Mouse (Mus musculus): ENCODE measurements around the gene Ghrhr.
A peak's percentile ranks its signal among the peaks of the same experiment; 100 is the strongest.

Ghrhr gene

DNA sequence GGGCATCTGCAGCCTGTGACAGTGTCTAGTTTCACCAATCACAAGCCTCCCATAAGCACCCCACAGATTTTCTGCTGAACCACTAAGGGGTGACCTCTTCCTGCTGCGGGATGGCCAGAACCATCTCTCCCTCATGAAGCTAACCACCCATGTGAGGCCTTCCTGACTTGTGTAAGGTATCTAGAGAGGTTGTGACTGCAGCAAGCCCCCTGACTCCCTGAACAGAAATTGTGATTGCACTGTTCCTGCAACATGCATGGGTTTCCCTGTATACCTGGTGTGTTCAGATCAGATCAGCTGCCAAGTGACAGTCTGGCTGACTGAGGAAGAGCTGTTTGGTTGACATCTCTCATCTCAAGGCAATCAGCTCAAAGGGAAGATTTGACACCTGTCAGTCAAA lies 13.4 kb upstream of the Ghrhr start:
- DNase-seq (ENCODE audit: low read depth, low spot score) = no peak
- Histone ChIP-seq H3K36me3 (ENCODE audit: control insufficient read depth, insufficient read depth, low read length, poor library complexity, severe bottlenecking) (no peaks in the 10 kb centered on the region), H3K27me3 (ENCODE audit: control insufficient read depth, insufficient read depth, low read length, poor library complexity, severe bottlenecking) (no peaks in the 10 kb centered on the region)

DNA sequence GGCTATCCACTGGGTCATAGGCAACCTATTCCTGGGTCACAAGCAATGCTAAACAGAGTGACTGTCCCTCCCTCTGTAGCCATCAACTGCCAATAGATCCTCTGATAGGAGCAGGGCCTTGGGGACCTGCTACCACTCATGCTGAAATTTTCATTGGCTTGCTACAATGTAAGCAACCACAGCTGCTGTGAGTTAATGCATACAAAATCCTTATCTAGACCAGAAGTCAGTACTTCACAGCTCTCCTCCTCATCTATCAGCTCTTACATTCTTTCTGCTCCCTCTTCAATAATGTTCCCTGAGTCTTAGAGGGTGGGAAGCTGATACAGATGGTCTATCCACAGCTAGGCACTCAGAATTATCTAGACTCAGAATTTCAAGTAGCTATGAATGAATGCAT lies 9.0 kb upstream of the Ghrhr start:
- DNase-seq (ENCODE audit: low read depth, low spot score) = no peak
- no peaks in the 10 kb centered on the region for H3K36me3 ChIP-seq (ENCODE audit: control insufficient read depth, insufficient read depth, low read length, poor library complexity, severe bottlenecking)
- no peaks in the 10 kb centered on the region for H3K27me3 ChIP-seq (ENCODE audit: control insufficient read depth, insufficient read depth, low read length, poor library complexity, severe bottlenecking)

- Histone ChIP-seq H3K36me3 (ENCODE audit: control insufficient read depth, insufficient read depth, low read length, poor library complexity, severe bottlenecking) (no peaks in the 10 kb centered on the region), H3K27me3 (ENCODE audit: control insufficient read depth, insufficient read depth, low read length, poor library complexity, severe bottlenecking) (no peaks in the 10 kb centered on the region)
- no peak for DNase-seq (ENCODE audit: low read depth, low spot score)
Observed at GRCm38 (mm10) chr6:55370831-55371230, 5.3 kb upstream of the Ghrhr start.

DNA sequence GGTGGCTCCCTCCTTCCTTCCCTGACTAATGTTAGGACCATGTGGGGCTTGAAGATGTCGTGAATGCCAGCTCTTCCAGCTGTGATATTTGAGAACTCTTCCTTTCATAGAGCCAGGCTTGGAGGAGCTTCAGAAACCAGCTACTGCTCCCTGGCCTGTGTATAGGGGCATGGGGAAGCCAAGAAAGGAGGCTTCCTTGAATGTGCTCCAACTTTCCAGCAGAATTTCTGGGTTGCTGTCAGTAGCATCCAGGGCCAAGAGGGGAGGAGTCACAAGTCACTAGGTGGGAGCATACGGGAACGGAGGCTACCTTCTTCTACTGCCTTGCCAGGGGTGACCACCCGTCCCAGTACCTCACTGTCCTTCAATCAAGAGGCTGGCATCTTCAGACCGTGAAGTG lies 416 bp downstream of the Ghrhr start:
- Histone ChIP-seq H3K27me3 (ENCODE audit: control insufficient read depth, insufficient read depth, low read length, poor library complexity, severe bottlenecking) (no peaks in the 10 kb centered on the region), H3K36me3 (ENCODE audit: control insufficient read depth, insufficient read depth, low read length, poor library complexity, severe bottlenecking) (no peaks in the 10 kb centered on the region)
- no peak for DNase-seq (ENCODE audit: low read depth, low spot score)

- no peaks in the 10 kb centered on the region for H3K36me3 ChIP-seq (ENCODE audit: control insufficient read depth, insufficient read depth, low read length, poor library complexity, severe bottlenecking)
- no peaks in the 10 kb centered on the region for H3K27me3 ChIP-seq (ENCODE audit: control insufficient read depth, insufficient read depth, low read length, poor library complexity, severe bottlenecking)
Observed at GRCm38 (mm10) chr6:55377461-55377860, 1.4 kb downstream of the Ghrhr start.

DNA sequence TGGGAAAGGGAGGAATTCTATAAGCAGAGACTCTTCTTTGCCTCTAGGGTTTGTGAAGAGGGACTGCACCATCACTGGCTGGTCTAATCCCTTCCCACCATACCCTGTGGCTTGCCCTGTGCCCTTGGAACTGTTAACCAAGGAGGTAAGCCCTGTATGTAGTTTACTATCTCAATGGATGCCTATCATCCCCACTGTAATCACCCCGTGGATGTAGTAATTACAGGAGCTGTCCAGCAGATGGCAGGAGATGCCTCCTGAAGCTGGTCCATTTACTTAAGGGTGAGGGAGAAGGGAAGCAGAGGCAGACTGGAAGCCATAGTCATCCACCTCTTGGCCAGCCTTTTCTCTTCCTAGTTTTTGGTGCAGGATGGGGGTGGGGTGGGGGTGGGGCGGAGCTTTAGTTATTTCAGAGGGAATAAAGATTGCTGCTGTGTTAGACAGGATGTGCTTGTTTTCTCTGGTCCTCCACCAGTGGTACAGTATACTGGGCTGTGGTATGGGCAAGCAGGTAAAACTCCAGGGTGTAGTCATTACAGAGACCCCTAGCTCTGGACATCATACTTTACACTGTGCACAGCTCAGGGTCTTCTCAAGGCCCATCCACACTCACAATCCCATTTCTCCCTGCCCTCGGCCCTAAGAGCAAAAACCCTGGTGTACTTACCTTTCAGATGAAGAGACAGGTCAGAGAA lies 3.7 kb downstream of the Ghrhr start:
- DNase-seq (ENCODE audit: low read depth, low spot score) = peak; percentile 12
- Histone ChIP-seq H3K27me3 (ENCODE audit: control insufficient read depth, insufficient read depth, low read length, poor library complexity, severe bottlenecking) (no peaks in the 10 kb centered on the region), H3K36me3 (ENCODE audit: control insufficient read depth, insufficient read depth, low read length, poor library complexity, severe bottlenecking) (no peaks in the 10 kb centered on the region)

More at GRCm38 (mm10) chr6:55377461-55377860, 1.4 kb downstream of the Ghrhr start:
- no peak for DNase-seq (ENCODE audit: low read depth, low spot score)

GRCm38 (mm10) chr6:55381966-55382365 lies 5.9 kb downstream of the Ghrhr start:
- no peak for DNase-seq (ENCODE audit: low read depth, low spot score)
- no peaks in the 10 kb centered on the region for H3K36me3 ChIP-seq (ENCODE audit: control insufficient read depth, insufficient read depth, low read length, poor library complexity, severe bottlenecking)
- H3K27me3 ChIP-seq (ENCODE audit: control insufficient read depth, insufficient read depth, low read length, poor library complexity, severe bottlenecking) = no peaks in the 10 kb centered on the region

DNA sequence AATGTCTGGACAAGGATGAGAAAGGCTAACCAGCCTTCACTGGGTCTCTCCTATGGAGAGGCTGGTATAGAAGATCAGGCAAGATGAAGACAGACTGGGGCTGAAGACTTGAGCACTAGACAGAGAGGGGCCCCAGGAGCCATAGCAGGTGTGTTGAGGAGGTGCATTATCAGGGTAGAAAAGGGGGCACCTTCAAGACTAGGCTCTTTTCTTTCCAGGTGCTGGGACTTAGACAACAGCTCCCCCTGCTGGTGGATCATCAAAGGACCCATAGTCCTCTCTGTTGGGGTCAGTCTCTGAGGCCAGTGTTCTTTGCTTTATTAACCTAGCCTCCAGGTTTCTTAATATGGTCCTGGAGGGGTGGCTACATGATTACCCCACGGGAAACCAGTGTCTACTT lies 7.8 kb downstream of the Ghrhr start:
- no peaks in the 10 kb centered on the region for H3K27me3 ChIP-seq (ENCODE audit: control insufficient read depth, insufficient read depth, low read length, poor library complexity, severe bottlenecking)
- H3K36me3 ChIP-seq (ENCODE audit: control insufficient read depth, insufficient read depth, low read length, poor library complexity, severe bottlenecking) = no peaks in the 10 kb centered on the region
- peak; percentile 45 for DNase-seq (ENCODE audit: low read depth, low spot score)

DNA sequence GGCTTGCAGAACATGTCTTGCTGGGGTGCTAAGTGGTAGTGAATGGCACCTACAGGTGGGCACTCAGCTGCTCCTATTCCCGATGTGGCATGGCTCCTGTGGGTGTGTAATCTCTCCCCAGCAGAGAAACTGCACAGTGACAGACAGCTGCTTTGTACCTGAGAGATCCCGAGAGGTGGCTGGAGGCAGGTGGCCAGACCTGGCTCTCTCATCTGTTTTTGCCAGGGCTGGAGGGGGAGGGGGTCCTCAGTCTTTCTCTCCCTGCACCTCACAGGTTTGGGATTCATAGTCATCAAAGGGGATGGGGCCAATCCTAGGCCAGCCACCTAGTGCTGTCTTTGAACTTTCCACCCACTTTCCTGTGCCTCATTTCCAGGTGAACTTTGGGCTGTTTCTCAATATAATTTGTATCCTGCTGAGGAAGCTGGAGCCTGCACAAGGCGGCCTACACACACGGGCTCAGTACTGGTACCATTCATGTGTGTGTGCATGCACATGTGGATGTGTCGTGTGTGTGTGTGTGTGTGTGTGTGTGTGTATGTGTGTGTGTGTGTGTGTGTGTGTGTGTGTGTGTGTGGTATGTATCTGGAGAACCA lies 8.4 kb downstream of the Ghrhr start:
- H3K27me3 ChIP-seq (ENCODE audit: control insufficient read depth, insufficient read depth, low read length, poor library complexity, severe bottlenecking) = no peaks in the 10 kb centered on the region
- no peak for DNase-seq (ENCODE audit: low read depth, low spot score)
- H3K36me3 ChIP-seq (ENCODE audit: control insufficient read depth, insufficient read depth, low read length, poor library complexity, severe bottlenecking) = no peaks in the 10 kb centered on the region

DNA sequence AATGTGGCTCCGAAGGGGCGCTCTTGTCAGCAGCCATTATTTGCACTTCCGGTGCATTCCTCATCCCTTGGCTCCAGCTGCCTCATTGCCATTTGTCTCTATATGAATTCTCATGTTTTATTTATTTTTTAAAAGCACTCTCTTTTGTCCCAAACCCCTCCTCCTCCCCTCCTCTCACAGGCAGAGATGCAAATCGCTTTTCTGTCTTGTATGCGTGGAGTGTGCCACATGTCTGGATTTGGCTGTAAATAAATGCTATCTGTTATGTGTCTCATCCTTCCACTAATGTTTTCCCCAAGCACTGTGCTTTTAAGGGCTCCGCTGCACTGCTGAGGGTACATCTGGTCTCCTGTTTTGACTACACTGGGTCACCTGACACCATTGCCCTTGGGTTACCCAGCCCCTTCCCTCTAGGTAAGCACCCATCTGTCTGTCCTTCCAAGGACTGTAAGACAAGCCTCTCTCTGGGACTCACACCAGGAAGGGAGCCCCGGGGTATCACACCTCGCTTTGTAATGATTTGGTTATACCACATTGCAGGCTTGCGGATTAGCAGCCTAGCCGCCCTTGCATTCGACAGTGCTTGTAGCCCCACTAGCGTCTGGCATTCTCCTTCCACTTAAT lies 12.6 kb downstream of the Ghrhr start:
- no peak for DNase-seq (ENCODE audit: low read depth, low spot score)
- H3K36me3 ChIP-seq (ENCODE audit: control insufficient read depth, insufficient read depth, low read length, poor library complexity, severe bottlenecking) = no peaks in the 10 kb centered on the region
- no peaks in the 10 kb centered on the region for H3K27me3 ChIP-seq (ENCODE audit: control insufficient read depth, insufficient read depth, low read length, poor library complexity, severe bottlenecking)

- Histone ChIP-seq H3K36me3 (ENCODE audit: control insufficient read depth, insufficient read depth, low read length, poor library complexity, severe bottlenecking) (no peaks in the 10 kb centered on the region), H3K27me3 (ENCODE audit: control insufficient read depth, insufficient read depth, low read length, poor library complexity, severe bottlenecking) (no peaks in the 10 kb centered on the region)
- DNase-seq (ENCODE audit: low read depth, low spot score) = no peak
Observed at GRCm38 (mm10) chr6:55389321-55389720, 13.2 kb downstream of the Ghrhr start.

DNA sequence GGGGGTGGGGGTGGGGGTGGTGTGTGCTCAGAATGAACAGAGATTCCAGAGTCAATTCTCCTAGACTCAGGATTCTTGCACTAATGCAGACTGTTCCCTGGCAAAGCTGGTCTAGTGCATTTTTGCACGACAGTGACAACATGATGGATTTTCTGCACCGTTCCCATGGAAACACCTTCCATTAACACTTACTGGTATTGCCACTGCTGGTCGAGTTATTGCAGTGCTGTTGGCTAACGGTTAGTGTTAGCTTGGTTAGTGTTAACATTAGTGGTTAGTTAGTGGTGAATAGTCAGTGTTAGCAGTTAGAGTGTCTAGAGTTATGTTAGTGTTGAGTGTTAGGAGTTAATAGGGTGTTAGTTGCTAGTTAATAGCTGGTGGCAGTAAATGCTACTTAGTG lies 15.7 kb downstream of the Ghrhr start:
- no peaks in the 10 kb centered on the region for H3K27me3 ChIP-seq (ENCODE audit: control insufficient read depth, insufficient read depth, low read length, poor library complexity, severe bottlenecking)
- no peaks in the 10 kb centered on the region for H3K36me3 ChIP-seq (ENCODE audit: control insufficient read depth, insufficient read depth, low read length, poor library complexity, severe bottlenecking)
- DNase-seq (ENCODE audit: low read depth, low spot score) = no peak

- DNase-seq (ENCODE audit: low read depth, low spot score) = peak; percentile 34
- Histone ChIP-seq H3K27me3 (ENCODE audit: control insufficient read depth, insufficient read depth, low read length, poor library complexity, severe bottlenecking) (no peaks in the 10 kb centered on the region), H3K36me3 (ENCODE audit: control insufficient read depth, insufficient read depth, low read length, poor library complexity, severe bottlenecking) (no peaks in the 10 kb centered on the region)
Observed at GRCm38 (mm10) chr6:55392453-55392852, 16.4 kb downstream of the Ghrhr start.

DNA sequence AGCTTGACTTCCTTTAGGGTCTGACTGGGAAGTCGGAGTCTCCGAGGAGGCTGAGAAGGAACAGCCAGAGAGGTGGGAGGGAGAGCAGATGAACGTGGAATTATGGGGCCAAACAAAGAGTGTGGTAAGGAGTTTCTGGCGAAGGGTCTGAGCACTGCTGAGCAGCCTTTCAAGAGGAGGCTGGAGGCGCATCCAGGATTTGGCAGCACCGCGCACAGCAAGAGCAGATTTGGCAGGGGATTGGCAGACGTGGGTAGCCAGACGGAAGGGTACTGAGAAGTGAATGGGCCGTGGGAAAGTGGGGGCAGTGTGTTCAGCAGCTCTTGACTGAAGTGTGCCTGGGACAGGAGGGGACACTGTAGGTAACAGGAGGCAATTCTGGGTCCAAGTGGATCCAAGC lies 18.8 kb downstream of the Ghrhr start:
- Histone ChIP-seq H3K36me3 (ENCODE audit: control insufficient read depth, insufficient read depth, low read length, poor library complexity, severe bottlenecking) (no peaks in the 10 kb centered on the region), H3K27me3 (ENCODE audit: control insufficient read depth, insufficient read depth, low read length, poor library complexity, severe bottlenecking) (no peaks in the 10 kb centered on the region)
- DNase-seq (ENCODE audit: low read depth, low spot score) = no peak

- Histone ChIP-seq H3K36me3 (ENCODE audit: control insufficient read depth, insufficient read depth, low read length, poor library complexity, severe bottlenecking) (no peaks in the 10 kb centered on the region), H3K27me3 (ENCODE audit: control insufficient read depth, insufficient read depth, low read length, poor library complexity, severe bottlenecking) (no peaks in the 10 kb centered on the region)
- no peak for DNase-seq (ENCODE audit: low read depth, low spot score)
Observed at GRCm38 (mm10) chr6:55396176-55396575, 20.1 kb downstream of the Ghrhr start.

All from splenic B cell, adult 2 months (primary cell).